ENCODE assay signal across 18 mouse cellular contexts in genomic region chr12:38508195-38508594, GRCm38 (mm10).
"Had no signal": no experiment of that assay in that cellular context is flagged by ENCODE, and none has a peak within 500 bp of the region (broad histone marks: within the 10 kb centered on the region; RNA-seq: fewer than 3 reads in every experiment).

No protein-coding gene starts in this region.

- H3K4me3 ChIP-seq: limb, embryonic 12.5 days; limb, embryonic 15.5 days; midbrain, embryonic 10.5 days; neural tube, embryonic 13.5 days had no signal

- H3K4me1 ChIP-seq: limb, embryonic 12.5 days; limb, embryonic 15.5 days; midbrain, embryonic 10.5 days; neural tube, embryonic 13.5 days had no signal

- H3K4me2 ChIP-seq: limb, embryonic 12.5 days; limb, embryonic 15.5 days; liver, embryonic 11.5 days; lung, embryonic 14.5 days; neural tube, embryonic 13.5 days had no signal

- H3K27ac ChIP-seq: limb, embryonic 12.5 days; limb, embryonic 15.5 days; liver, embryonic 14.5 days; macrophage; midbrain, embryonic 10.5 days; neural tube, embryonic 13.5 days had no signal

- DNase-seq: kidney, adult 9 months; kidney, postnatal 14 days; kidney, postnatal 4 days; left cerebral cortex, postnatal 4 days; liver, postnatal 0 days; lung, embryonic 14.5 days; retina, postnatal 1 day; right cerebral cortex, postnatal 25 days; thymus, adult 18-20 months; thymus, postnatal 36 days had no signal

- H3K9ac ChIP-seq: limb, embryonic 12.5 days; limb, embryonic 15.5 days; liver, embryonic 14.5 days; liver, postnatal 0 days; lung, embryonic 14.5 days; neural tube, embryonic 13.5 days had no signal

- H3K27me3 ChIP-seq: limb, embryonic 12.5 days; limb, embryonic 15.5 days; neural tube, embryonic 13.5 days had no signal

- H3K9me3 ChIP-seq: limb, embryonic 12.5 days; limb, embryonic 15.5 days; midbrain, embryonic 10.5 days; neural tube, embryonic 13.5 days had no signal

- ATAC-seq: liver, postnatal 0 days; lung, postnatal 0 days had no signal

- H3K36me3 ChIP-seq: limb, embryonic 12.5 days; limb, embryonic 15.5 days; midbrain, embryonic 10.5 days; neural tube, embryonic 13.5 days had no signal
